Mouse (Mus musculus) effector memory CD4-positive, alpha-beta T cell, adult 7 months (primary cell): ENCODE measurements around the gene Syt6. TPM values are rescaled to one million over a fixed set of nuclear protein-coding genes. Genes with fewer than 3 reads are reported as not detected.

Experiments used
- polyA plus RNA-seq: library from polyadenylated mRNA; unstranded; fragments of 100-300 nt; shearing (Covaris generic); gene quantifications from one replicate; pipeline ENCODE4 v1.2.1, GENCODE M21; 2017

The Syt6 gene
- polyA plus RNA-seq, result 0.21 TPM

GRCm38 (mm10) chr3:103575156-103575892 is at the start of gene Syt6:
Syt6 (plus strand) TSS chr3:103575231.

GRCm38 (mm10) chr3:103645968-103646367 is 70.9 kb downstream of the Syt6 start, which contains the start of gene Atg4a-ps:
Atg4a-ps (minus strand) TSS chr3:103646068.

Other genes with a start within 250 kb of the Syt6 start
- gene Atg4a-ps, start 70.8 kb downstream of the Syt6 start, polyA plus RNA-seq, result 1.1 TPM
- gene Olfml3, start 162.8 kb downstream of the Syt6 start, polyA plus RNA-seq, result 0.99 TPM
- not detected for gene Gm10964, start 164.1 kb downstream of the Syt6 start, polyA plus RNA-seq
- gene Hipk1, start 216.3 kb downstream of the Syt6 start, polyA plus RNA-seq, result 64.6 TPM
- gene Dclre1b, start 234.2 kb downstream of the Syt6 start, polyA plus RNA-seq, result 17.1 TPM
- 23.0 TPM for gene Ap4b1, start 234.3 kb downstream of the Syt6 start, polyA plus RNA-seq
- gene Gm43064, start 234.3 kb downstream of the Syt6 start, polyA plus RNA-seq, result not detected